Mouse (Mus musculus) frontal cortex, adult (tissue): ENCODE results near the gene Syt9.

ENCODE experiments used
- ATAC-seq: cut with Nextera tagmentation; 2 replicates; pipeline ENCODE4 v1.9.2; 2017; ENCODE audit warnings: mild to moderate bottlenecking, moderate library complexity, mixed read lengths; ENCODE audit not compliant: low TSS enrichment

Gene Syt9

DNA sequence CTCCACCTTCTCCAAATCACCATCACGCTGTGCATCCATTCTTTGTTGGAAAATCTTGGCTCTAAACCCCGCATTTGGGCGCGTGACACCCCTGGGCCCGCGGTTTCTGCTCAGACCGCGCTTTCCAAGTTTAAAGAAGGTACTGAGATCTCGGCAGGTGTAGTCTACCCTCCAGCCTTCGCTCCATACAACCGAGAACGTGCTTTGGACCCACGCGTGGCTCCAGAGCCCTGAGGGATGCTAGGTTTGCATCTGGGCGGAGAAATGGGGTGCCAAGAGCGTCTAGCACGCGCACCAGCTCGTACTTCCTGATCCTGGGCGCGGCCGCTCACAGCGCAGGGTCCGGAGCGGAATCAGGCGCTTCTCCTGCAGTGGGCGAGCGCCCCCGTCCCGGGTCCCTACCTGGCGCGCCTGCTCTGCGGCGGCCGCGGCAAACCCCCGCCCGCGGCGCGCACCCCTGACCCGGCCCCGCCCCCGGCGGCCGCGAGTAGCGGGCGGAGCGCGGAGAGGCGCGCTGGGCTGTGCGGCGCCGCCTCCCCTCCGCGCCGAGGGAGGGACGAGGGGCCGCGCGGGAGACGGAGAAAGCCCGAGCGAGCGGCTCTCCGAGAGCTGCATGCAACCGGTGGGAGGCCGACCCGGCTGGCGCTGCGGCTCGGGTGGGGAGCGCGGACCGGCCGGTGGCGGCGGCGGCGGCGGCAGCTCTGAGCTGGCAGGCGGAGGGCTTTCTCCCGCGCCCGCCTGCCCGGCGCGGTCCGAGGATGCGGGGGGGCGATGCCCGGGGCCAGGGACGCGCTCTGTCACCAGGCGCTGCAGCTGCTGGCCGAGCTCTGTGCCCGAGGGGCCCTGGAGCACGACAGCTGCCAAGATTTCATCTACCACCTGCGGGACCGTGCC, at the start of gene Syt9:
Gene Syt9, plus strand, starts transcription at position 497 of the 894 bp plus-strand sequence.
- peak; percentile 89 for ATAC-seq

DNA sequence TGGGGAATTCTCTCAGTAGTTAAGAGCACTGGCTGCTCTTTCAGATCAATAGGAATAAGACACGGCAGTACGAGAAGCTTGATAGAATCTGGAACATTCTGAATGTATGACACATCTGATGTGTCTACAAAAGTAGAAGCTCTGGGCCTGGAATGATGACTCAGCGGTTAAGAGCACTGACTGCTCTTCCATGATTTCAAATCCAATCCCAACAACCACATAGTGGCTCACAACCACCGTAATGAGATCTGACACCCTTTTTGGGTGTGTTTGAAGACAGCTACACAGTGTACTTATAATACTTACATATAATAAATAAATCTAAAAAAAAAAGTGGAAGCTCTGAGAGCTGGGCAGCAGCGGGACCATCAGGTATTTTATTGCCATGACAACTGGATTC, 31.5 kb upstream of the Syt9 start:
- no peak for ATAC-seq

- ATAC-seq: no peak
Measured at GRCm38 (mm10) chr7:107339560-107340057, 30.9 kb upstream of the Syt9 start.

- no peak for ATAC-seq
Measured at GRCm38 (mm10) chr7:107340221-107340620, 30.3 kb upstream of the Syt9 start.

DNA sequence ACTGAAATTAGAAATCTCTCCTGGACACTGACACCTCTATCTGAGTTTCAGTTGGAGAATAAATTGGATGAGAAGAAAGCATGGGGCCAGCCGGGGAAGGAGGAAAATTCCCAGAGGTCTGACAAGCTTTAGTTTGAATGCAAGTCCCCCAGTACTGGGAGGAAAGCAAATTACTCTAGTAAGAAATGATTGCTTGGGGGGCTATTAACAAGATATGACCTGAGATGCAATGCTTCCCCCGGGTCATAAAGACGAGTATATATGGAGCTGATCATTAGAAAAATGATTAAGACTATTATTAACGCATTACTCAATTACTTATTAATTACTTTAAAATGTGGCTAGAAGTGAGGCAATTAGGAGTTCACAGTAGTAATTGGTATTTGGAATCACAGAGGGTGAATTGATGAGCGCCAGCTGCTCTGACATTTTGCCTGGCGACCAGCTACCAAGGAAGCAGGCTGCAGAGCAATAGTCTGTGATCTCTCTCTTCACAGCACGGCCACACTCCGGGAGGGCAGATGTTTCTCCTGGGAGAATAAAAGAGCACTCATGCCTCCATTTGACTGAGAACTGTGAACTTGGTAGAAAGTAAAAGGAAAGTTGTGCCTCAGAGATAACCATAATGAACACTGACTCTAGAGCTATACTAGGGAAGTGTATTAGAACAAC, 28.9 kb upstream of the Syt9 start:
- ATAC-seq: no peak

- no peak for ATAC-seq
Measured at GRCm38 (mm10) chr7:107349201-107349600, 21.3 kb upstream of the Syt9 start.

- no peak for ATAC-seq
Measured at GRCm38 (mm10) chr7:107362153-107362552, 8.4 kb upstream of the Syt9 start.

DNA sequence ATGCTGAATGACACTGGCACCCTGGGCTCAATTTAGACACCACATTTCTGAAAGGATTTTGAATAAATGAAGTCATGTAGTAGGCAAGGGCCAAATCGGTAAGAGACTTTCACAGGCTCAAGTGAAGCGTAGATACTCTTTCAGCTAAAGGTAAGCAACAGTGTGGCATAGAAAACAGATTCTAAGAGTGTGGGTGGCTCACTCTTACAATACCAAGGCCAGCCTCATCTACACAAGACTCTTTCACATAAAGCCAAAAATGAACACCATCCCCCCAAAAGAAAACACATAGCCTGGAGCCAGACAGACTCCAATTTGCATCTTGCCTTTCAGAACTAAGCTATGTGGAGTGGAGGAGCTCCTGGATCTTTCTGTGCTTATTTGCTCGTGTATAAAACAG, 7.9 kb upstream of the Syt9 start:
- no peak for ATAC-seq

DNA sequence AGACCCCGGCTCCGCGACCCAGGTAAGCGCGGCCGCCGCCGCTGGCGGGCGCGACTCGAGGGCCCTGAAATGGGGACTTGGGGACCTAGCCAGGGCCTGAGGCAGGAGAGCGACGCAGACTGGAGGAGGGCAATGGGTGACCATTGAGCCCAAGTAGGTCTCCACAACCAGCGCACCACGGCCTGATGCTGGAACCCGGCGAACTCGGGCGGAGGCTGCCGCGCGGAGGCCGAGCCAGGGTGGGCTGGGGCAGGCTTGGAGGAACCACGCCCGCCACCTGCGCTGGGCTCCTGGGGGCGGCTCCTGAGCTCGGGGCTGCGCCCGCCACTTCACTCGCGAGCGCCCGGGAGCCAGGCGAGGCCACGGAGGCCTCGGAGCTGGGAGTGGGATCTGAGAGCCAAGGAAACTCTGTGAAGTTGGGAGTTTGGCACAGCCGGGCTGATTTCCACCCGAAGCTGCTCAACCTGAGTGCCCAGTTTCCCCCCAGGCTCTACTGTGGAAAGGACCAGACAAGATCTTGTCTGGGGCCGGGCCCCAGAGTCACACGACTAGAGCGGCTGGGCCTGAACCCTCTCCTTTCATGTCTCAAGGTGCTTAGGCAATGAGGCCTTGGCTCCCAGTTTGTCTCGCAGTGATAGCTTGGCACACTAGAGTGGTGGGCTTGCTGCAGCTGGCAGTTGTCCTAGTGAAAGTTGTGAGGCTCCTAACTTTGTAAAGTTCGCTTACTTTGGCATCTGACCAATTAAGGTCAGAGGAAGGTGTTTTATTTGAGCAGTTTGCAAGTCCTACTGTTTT, 795 bp downstream of the Syt9 start:
- ATAC-seq: peak; percentile 42

GRCm38 (mm10) chr7:107380562-107380961, 10.0 kb downstream of the Syt9 start:
- no peak for ATAC-seq

- ATAC-seq: peak; percentile 83
Measured at GRCm38 (mm10) chr7:107389604-107390003, 19.1 kb downstream of the Syt9 start.

- ATAC-seq: no peak
Measured at GRCm38 (mm10) chr7:107392749-107393148, 22.2 kb downstream of the Syt9 start.

DNA sequence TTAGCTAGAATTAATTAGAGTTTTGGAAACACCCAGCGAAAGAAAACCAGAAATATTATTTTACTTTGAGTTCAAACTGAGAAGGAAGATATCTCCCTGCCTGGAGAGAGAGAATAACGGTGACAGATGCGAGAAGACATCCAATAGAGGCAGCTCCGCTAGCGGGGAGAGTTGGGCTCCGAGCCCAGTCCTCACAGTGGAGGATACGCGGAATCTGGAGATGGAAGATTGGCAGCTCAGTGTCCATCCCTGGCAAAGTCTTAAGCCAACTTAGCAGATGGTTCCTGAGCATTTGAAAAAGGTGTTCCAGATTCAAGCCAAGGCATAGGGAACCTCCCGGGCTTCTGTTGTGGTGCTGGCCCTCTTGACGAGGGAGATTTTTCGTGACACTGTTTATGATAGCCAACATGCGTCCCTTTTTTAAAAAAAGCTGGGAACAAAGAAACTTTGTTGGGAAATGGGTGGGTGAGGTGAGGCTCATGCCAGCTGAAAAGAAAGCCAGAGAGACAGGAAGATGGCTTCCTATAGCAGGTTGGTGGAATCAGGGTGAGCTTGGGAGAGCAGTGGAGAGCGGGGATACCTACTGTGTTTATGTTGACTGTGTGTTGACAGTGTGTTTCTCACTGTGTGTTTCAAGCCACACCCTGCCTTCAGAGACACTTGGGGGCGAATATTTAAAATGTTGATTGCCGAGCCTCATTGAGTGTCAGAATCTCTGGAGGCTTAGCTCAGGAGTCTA, 29.7 kb downstream of the Syt9 start:
- peak; percentile 89 for ATAC-seq

- no peak for ATAC-seq
Measured at GRCm38 (mm10) chr7:107403261-107403660, 32.7 kb downstream of the Syt9 start.

GRCm38 (mm10) chr7:107414928-107415327, 44.4 kb downstream of the Syt9 start:
- no peak for ATAC-seq

DNA sequence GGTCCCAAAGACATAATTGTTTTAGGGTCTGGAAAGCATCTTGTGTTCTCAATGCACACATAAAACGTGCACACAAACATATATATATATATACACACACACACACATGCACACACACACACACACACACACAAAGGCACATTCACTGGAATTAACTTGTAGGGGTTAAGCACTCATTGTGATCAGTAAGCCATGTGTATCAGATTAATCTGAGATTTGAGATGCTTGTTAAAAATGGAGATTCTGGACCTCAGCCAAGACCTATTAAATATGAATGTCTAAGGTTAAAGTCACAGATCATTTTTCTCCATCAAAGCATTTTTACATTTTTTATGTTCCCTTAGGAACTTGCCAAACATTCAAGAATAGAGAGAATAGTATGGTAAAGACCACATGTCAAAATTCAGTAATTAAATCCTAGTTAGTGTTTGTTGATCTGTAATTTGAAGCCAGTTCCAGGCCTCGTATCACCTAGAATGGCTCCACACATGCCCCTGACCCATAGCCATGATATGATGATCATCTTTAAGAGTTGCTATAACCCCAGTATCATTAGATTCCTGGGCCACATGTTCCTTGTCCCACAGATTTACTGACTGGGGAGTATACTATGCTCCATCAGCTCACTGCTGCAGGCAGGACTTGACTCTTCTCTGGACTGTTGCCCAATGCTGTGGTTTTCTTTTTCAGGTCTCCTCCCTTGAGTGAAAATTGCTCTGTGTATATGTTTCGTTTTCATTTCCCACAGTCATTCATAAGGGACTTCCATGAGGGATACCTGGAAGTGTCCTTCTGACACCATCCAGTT, 46.7 kb downstream of the Syt9 start:
- no peak for ATAC-seq

- no peak for ATAC-seq
Measured at GRCm38 (mm10) chr7:107437381-107437780, 66.9 kb downstream of the Syt9 start.

GRCm38 (mm10) chr7:107444579-107444978, 74.1 kb downstream of the Syt9 start:
- no peak for ATAC-seq

- no peak for ATAC-seq
Measured at GRCm38 (mm10) chr7:107454660-107455059, 84.1 kb downstream of the Syt9 start.

- peak; percentile 57; the same call in 1 of the 2 replicates for ATAC-seq
Measured at GRCm38 (mm10) chr7:107455118-107455521, 84.6 kb downstream of the Syt9 start.
